ENCODE assay signal across 9 mouse cellular contexts in genomic region chr8:44826936-44827335, GRCm38 (mm10).
DNase-seq lines count a peak whose midpoint lies in the region; ATAC-seq and TF ChIP-seq lines count a peak whose summit lies in the region.
"Had no signal": no experiment of that assay in that cellular context is flagged by ENCODE, and none has a peak within 500 bp of the region (broad histone marks: within the 10 kb centered on the region; RNA-seq: fewer than 3 reads in every experiment).

No protein-coding gene starts in this region.

- H3K4me2 ChIP-seq in hindbrain, embryonic 11.5 days (replicated peaks; ENCODE audit: low read depth, low read length) = no peak overlapping the region
- H3K4me2 ChIP-seq: liver, embryonic 15.5 days had no signal

- DNase-seq in R1 (ENCODE audit: low read depth, low spot score) = peak; percentile 19
- peak; percentile 31 to 41 for DNase-seq in cerebellum, adult 2 months
- peak; percentile 51 for DNase-seq in hindbrain, embryonic 11.5 days (ENCODE audit: low spot score)
- peak; percentile 29 to 55 for DNase-seq in layer of hippocampus, adult 8-10 months (ENCODE audit: low spot score in 2 of 2)
- DNase-seq in lung, postnatal 4 days = peak; percentile 66 to 83
- peak; percentile 74 for DNase-seq in right cerebral cortex, postnatal 4 days
- no peak for DNase-seq in thymus, postnatal 14 days

- no peaks in the 10 kb centered on the region for H3K9me3 ChIP-seq in hindbrain, embryonic 11.5 days (ENCODE audit: control insufficient read depth, low read length)
- H3K9me3 ChIP-seq: liver, embryonic 15.5 days had no signal

- H3K27me3 ChIP-seq in cerebellum, adult 2 months (ENCODE audit: control insufficient read depth, insufficient read depth, low read length) = no peaks in the 10 kb centered on the region
- no peaks in the 10 kb centered on the region for H3K27me3 ChIP-seq in hindbrain, embryonic 11.5 days (ENCODE audit: control insufficient read depth, insufficient read depth, low read length)
- H3K27me3 ChIP-seq: liver, embryonic 15.5 days had no signal

- no peaks in the 10 kb centered on the region for H3K36me3 ChIP-seq in hindbrain, embryonic 11.5 days (ENCODE audit: control insufficient read depth, insufficient read depth, low read length)
- H3K36me3 ChIP-seq: liver, embryonic 15.5 days had no signal

- TF ChIP-seq CTCF in cerebellum, adult 2 months (IDR thresholded peaks at IDR 0.05; ENCODE audit: borderline replicate concordance, insufficient read depth, low read depth, low read length) = no peak

- no peak overlapping the region for H3K27ac ChIP-seq in cerebellum, adult 2 months (ENCODE audit: insufficient read depth, low read length)
- H3K27ac ChIP-seq in hindbrain, embryonic 11.5 days (ENCODE audit: low read depth, low read length) = no peak overlapping the region
- H3K27ac ChIP-seq: liver, embryonic 15.5 days had no signal

- no peak overlapping the region for H3K9ac ChIP-seq in hindbrain, embryonic 11.5 days (ENCODE audit: low read depth, low read length)
- H3K9ac ChIP-seq: liver, embryonic 15.5 days had no signal

- TF ChIP-seq POLR2A in cerebellum, adult 2 months (IDR thresholded peaks at IDR 0.05; ENCODE audit: borderline replicate concordance, insufficient read depth, low read length) = no peak

- no peaks in the 10 kb centered on the region for H3K4me1 ChIP-seq in cerebellum, adult 2 months (ENCODE audit: control insufficient read depth, insufficient read depth, low read length)
- no peaks in the 10 kb centered on the region for H3K4me1 ChIP-seq in hindbrain, embryonic 11.5 days (replicated peaks; ENCODE audit: control insufficient read depth, insufficient read depth, low read length)
- H3K4me1 ChIP-seq: liver, embryonic 15.5 days had no signal

- no peak overlapping the region for H3K4me3 ChIP-seq in cerebellum, adult 2 months (replicated peaks; ENCODE audit: insufficient read depth, low read depth, low read length)
- no peak overlapping the region for H3K4me3 ChIP-seq in hindbrain, embryonic 11.5 days (ENCODE audit: low read depth, low read length)
- H3K4me3 ChIP-seq: liver, embryonic 15.5 days had no signal

- peak; percentile 34; the same call in 1 of the 2 replicates for ATAC-seq in frontal cortex, adult (ENCODE audit: low TSS enrichment)
- peak; percentile 59 for ATAC-seq in hindbrain, embryonic 11.5 days (ENCODE audit: low FRiP score)

- 15% methylated on average over 13 of the region's 13 CpGs for WGBS in cerebellum, adult 2 months
- WGBS in hindbrain, embryonic 11.5 days = 40% methylated on average over 13 of the region's 13 CpGs
